Mouse (Mus musculus): ENCODE measurements at regions not wholly inside any gene's neighbourhood (a gene's known extent, or its start where the extent isn't known, plus 50 kb on each side); places are given as distances from the start of the nearest gene placed in this dataset.

- H3K27me3 ChIP-seq (ENCODE audit: insufficient read depth, low read length) = no peaks in the 10 kb centered on the region
- no peaks in the 10 kb centered on the region for H3K9me3 ChIP-seq (replicated peaks; ENCODE audit: low read length)
- DNase-seq (ENCODE audit: low spot score) = no peak
- H3K9ac ChIP-seq (ENCODE audit: low read depth, low read length) = no peak overlapping the region
- WGBS = 50% methylated on average over 3 of the region's 3 CpGs
- TF ChIP-seq CTCF (IDR thresholded peaks at IDR 0.05; ENCODE audit: low read depth) = no peak
- no peak for ATAC-seq (replicated peaks; ENCODE audit: low FRiP score, low read depth)
- no peak overlapping the region for H3K4me2 ChIP-seq (ENCODE audit: low read length)
- no peak overlapping the region for H3K4me3 ChIP-seq (replicated peaks; ENCODE audit: low read depth, low read length)
- no peak overlapping the region for H3K27ac ChIP-seq
- H3K36me3 ChIP-seq (ENCODE audit: insufficient read depth, low read length) = no peaks in the 10 kb centered on the region
- no peaks in the 10 kb centered on the region for H3K4me1 ChIP-seq (replicated peaks; ENCODE audit: insufficient read depth, low read length)
Observed at GRCm38 (mm10) chr2:148182492-148183052, 135.8 kb upstream of the Foxa2 start.

DNA sequence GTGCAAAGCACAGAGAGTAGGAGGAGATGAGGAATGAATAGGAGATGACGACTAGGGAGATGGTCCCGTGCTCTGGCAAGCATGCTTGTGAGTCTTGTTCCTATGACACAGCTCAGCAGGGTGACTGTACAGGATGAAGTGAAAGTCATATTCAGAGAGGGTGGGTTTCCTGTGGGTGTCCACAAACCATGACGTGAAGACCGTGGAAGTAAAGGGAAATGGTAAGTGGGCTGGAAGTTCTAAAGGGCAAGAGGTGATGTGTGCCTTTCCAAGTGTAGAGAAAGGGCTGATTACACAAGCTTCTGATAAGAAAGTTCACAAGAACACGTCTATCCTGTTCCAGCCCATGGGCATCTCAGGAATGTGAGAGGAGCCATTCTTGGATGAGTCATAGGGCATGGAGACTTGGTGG lies 138.0 kb upstream of the Foxa2 start:
- no peak overlapping the region for H3K27ac ChIP-seq
- WGBS = 54% methylated on average over 5 of the region's 5 CpGs
- DNase-seq (ENCODE audit: low spot score) (no peak), ATAC-seq (replicated peaks; ENCODE audit: low FRiP score, low read depth) (peak; percentile 59; the same call in 1 of the 2 replicates)
- no peaks in the 10 kb centered on the region for H3K4me1 ChIP-seq (replicated peaks; ENCODE audit: insufficient read depth, low read length)
- H3K9ac ChIP-seq (ENCODE audit: low read depth, low read length) = no peak overlapping the region
- TF ChIP-seq CTCF (IDR thresholded peaks at IDR 0.05; ENCODE audit: low read depth) = no peak
- H3K36me3 ChIP-seq (ENCODE audit: insufficient read depth, low read length) = no peaks in the 10 kb centered on the region
- no peak overlapping the region for H3K4me3 ChIP-seq (replicated peaks; ENCODE audit: low read depth, low read length)
- no peak overlapping the region for H3K4me2 ChIP-seq (ENCODE audit: low read length)
- no peaks in the 10 kb centered on the region for H3K9me3 ChIP-seq (replicated peaks; ENCODE audit: low read length)
- no peaks in the 10 kb centered on the region for H3K27me3 ChIP-seq (ENCODE audit: insufficient read depth, low read length)

DNA sequence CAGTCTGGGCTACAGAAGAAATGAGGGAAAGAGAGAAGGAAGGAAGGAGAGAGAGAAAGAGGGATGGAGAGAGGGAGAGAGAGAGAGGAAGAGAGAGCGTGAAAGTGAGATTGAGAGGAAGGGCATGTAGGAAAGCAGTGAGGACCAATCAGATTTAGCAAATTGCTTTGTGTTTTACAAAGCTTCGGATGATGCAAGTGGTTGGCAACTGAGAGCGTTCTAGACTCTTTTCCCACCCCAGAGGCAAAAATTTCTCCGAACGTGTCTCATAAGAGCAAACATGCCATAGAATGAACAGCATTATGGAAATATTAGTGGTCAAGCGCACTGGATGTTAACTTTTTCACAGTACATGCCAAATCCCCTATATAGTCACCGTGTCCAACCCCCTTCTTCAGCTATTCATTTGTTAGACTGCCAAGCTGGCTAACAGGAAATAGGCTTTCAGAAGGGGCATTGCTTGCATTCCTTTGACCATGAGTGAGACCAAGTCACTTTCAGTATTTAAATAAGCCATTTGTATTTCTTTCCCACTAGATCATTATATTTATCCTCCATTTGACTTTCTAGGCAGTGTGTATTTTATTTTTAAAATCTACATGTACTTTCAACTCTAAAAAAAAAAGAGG lies 139.7 kb upstream of the Foxa2 start:
- Histone ChIP-seq H3K4me2 (ENCODE audit: low read length) (no peak overlapping the region), H3K27me3 (ENCODE audit: insufficient read depth, low read length) (no peaks in the 10 kb centered on the region), H3K27ac (no peak overlapping the region), H3K9me3 (replicated peaks; ENCODE audit: low read length) (no peaks in the 10 kb centered on the region), H3K4me3 (replicated peaks; ENCODE audit: low read depth, low read length) (no peak overlapping the region), H3K36me3 (ENCODE audit: insufficient read depth, low read length) (no peaks in the 10 kb centered on the region), H3K4me1 (replicated peaks; ENCODE audit: insufficient read depth, low read length) (no peaks in the 10 kb centered on the region), H3K9ac (ENCODE audit: low read depth, low read length) (no peak overlapping the region)
- no peak for DNase-seq (ENCODE audit: low spot score)
- ATAC-seq (replicated peaks; ENCODE audit: low FRiP score, low read depth) = no peak
- TF ChIP-seq CTCF (IDR thresholded peaks at IDR 0.05; ENCODE audit: low read depth) = no peak
- 85% methylated on average over 7 of the region's 7 CpGs for WGBS

GRCm38 (mm10) chr2:148188865-148189264 lies 142.1 kb upstream of the Foxa2 start:
- Histone ChIP-seq H3K9me3 (replicated peaks; ENCODE audit: low read length) (no peaks in the 10 kb centered on the region), H3K36me3 (ENCODE audit: insufficient read depth, low read length) (no peaks in the 10 kb centered on the region), H3K9ac (ENCODE audit: low read depth, low read length) (no peak overlapping the region), H3K4me2 (ENCODE audit: low read length) (no peak overlapping the region), H3K4me1 (replicated peaks; ENCODE audit: insufficient read depth, low read length) (no peaks in the 10 kb centered on the region), H3K4me3 (replicated peaks; ENCODE audit: low read depth, low read length) (no peak overlapping the region), H3K27me3 (ENCODE audit: insufficient read depth, low read length) (no peaks in the 10 kb centered on the region), H3K27ac (no peak overlapping the region)
- peak; percentile 56 for DNase-seq (ENCODE audit: low spot score)
- WGBS = 53% methylated on average over 2 of the region's 2 CpGs
- no peak for ATAC-seq (replicated peaks; ENCODE audit: low FRiP score, low read depth)
- no peak for TF ChIP-seq CTCF (IDR thresholded peaks at IDR 0.05; ENCODE audit: low read depth)

DNA sequence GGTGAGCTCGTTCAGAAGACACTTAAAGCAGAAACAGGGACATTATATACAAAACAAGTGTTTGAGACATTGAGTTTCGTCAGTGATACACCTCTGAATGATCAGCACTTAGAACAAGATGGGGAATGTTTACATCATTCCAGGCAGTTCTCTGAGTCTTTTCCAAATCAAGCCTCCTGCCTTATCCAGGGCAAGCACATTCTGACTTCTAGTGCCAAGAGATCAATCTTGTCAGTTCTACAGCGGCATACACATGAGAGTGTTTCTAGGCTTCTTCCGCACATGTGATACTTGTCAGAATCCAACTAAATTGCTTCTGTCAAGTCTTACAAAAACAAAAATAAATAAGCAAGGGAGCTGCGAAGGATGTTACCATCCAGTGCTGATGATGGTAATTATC lies 142.5 kb upstream of the Foxa2 start:
- Histone ChIP-seq H3K36me3 (ENCODE audit: insufficient read depth, low read length) (no peaks in the 10 kb centered on the region), H3K27ac (no peak overlapping the region), H3K4me2 (ENCODE audit: low read length) (no peak overlapping the region), H3K4me3 (replicated peaks; ENCODE audit: low read depth, low read length) (no peak overlapping the region), H3K9ac (ENCODE audit: low read depth, low read length) (no peak overlapping the region), H3K9me3 (replicated peaks; ENCODE audit: low read length) (no peaks in the 10 kb centered on the region), H3K4me1 (replicated peaks; ENCODE audit: insufficient read depth, low read length) (no peaks in the 10 kb centered on the region), H3K27me3 (ENCODE audit: insufficient read depth, low read length) (no peaks in the 10 kb centered on the region)
- TF ChIP-seq CTCF (IDR thresholded peaks at IDR 0.05; ENCODE audit: low read depth) = no peak
- WGBS = 46% methylated on average over 5 of the region's 5 CpGs
- ATAC-seq (replicated peaks; ENCODE audit: low FRiP score, low read depth) (no peak), DNase-seq (ENCODE audit: low spot score) (peak; percentile 28)

GRCm38 (mm10) chr2:148192946-148193345 lies 146.2 kb upstream of the Foxa2 start:
- no peak overlapping the region for H3K4me3 ChIP-seq (replicated peaks; ENCODE audit: low read depth, low read length)
- DNase-seq (ENCODE audit: low spot score) = no peak
- H3K4me2 ChIP-seq (ENCODE audit: low read length) = no peak overlapping the region
- no peaks in the 10 kb centered on the region for H3K36me3 ChIP-seq (ENCODE audit: insufficient read depth, low read length)
- 30% methylated on average over 4 of the region's 4 CpGs for WGBS
- H3K9me3 ChIP-seq (replicated peaks; ENCODE audit: low read length) = no peaks in the 10 kb centered on the region
- H3K27ac ChIP-seq = no peak overlapping the region
- no peaks in the 10 kb centered on the region for H3K4me1 ChIP-seq (replicated peaks; ENCODE audit: insufficient read depth, low read length)
- H3K9ac ChIP-seq (ENCODE audit: low read depth, low read length) = no peak overlapping the region
- no peak for TF ChIP-seq CTCF (IDR thresholded peaks at IDR 0.05; ENCODE audit: low read depth)
- ATAC-seq (replicated peaks; ENCODE audit: low FRiP score, low read depth) = no peak
- no peaks in the 10 kb centered on the region for H3K27me3 ChIP-seq (ENCODE audit: insufficient read depth, low read length)

All from kidney, postnatal 0 days (tissue).